Mouse (Mus musculus) left cerebral cortex, adult 2 months (tissue): ENCODE measurements at regions not wholly inside any gene's neighbourhood (a gene's known extent, or its start where the extent isn't known, plus 50 kb on each side); places are given as distances from the start of the nearest gene placed in this dataset.

Experiments used
- DNase-seq, 2 experiments: peaks; one replicate each; pipeline ENCODE4 v3.0.0; 2021 to 2022; ENCODE audit warnings: low spot score in 2 of 2, mixed read lengths in 1 of 2; ENCODE audit errors: extremely low spot score in 1 of 2
- H3K27ac ChIP-seq: fragments of 200-600 bp; 2 replicates; pipeline ENCODE4 v1.8.1; 2022
- H3K4me3 ChIP-seq: fragments of 200-600 bp; 2 replicates; pipeline ENCODE4 v1.8.1; 2022
- CTCF ChIP-seq: fragments of 200-600 bp; IDR thresholded peaks from 2 replicates; pipeline ENCODE4 v1.8.1; 2022; ENCODE audit warnings: antibody characterized with exemption, mild to moderate bottlenecking, moderate library complexity
- intact Hi-C: fragments of 180-260 bp; cut with DNase I; formaldehyde crosslinking; loops from one replicate; pipeline ENCODE4 v1.15.1; 2025

- no peak for DNase-seq
- Histone ChIP-seq H3K4me3 (no peak overlapping the region), H3K27ac (no peak overlapping the region)
- TF ChIP-seq CTCF = no peak
- intact Hi-C loops = no loop called here
Measured at GRCm38 (mm10) chr2:50425151-50425550, 128.6 kb upstream of the Mmadhc start.

DNA sequence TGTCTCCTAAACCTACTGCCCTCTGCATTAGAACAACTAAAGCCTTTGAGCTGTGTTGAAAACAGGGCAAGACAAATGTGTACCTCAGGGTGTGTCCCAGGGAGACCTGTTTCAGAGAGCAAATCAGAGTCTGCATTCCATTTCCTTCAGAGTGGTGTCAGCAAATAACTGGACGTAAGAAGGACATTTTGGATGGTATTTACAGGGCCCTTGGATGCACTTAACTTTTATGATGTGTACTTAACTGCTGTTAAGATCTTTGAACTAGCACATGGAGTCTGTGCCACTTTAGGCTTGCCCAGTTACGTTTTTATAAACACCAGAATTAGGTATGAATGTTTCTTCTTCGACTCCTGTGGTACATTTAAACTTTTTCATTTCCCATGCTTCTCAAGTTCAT lies 123.0 kb upstream of the Mmadhc start:
- Histone ChIP-seq H3K4me3 (no peak overlapping the region), H3K27ac (no peak overlapping the region)
- no peak for TF ChIP-seq CTCF
- intact Hi-C loops = no loop called here
- no peak for DNase-seq

DNA sequence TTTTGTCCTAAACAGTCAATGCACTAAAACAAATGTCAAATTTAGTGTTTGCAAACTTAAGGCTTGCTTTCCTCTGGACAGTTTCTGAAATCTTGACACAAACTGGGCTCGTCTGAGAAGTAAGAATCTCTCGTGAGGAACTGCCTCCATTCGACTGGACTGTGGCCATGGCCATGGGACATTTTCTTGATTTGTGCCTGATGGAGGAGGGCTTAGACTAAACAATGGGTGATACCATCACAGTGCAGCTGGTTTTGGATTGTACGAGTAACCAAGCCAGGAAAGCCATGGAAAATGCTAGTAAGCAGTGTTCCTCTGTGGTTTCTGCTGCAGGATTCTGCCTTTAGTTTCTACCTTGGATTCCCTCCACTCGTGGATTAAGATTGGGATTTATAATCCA lies 121.0 kb upstream of the Mmadhc start:
- intact Hi-C loops = no loop called here
- DNase-seq = no peak
- H3K27ac ChIP-seq = no peak overlapping the region
- no peak for TF ChIP-seq CTCF
- no peak overlapping the region for H3K4me3 ChIP-seq

- TF ChIP-seq CTCF = no peak
- no peak overlapping the region for H3K4me3 ChIP-seq
- DNase-seq = no peak
- intact Hi-C loops = no loop called here
- no peak overlapping the region for H3K27ac ChIP-seq
Measured at GRCm38 (mm10) chr2:50417135-50417534, 120.5 kb upstream of the Mmadhc start.

DNA sequence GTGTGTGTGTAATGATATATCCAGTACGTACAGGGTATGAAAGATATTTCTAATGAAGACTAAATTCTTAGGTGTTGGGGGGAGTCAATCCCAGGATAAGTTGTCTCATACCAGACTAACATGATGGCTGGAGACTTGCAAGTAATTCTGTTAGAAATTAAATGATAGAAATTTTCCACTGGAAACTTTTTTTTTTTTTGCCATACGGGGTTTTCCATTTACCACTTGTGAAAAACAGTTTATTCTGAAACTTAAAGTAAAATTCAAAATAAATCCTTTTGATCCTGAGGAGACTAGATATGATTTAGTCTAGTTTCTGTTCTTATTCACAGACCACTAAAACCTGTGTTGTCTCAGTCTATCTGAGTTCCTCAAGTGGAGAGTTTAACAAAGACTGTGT lies 119.5 kb upstream of the Mmadhc start:
- no peak for DNase-seq
- no peak overlapping the region for H3K4me3 ChIP-seq
- intact Hi-C loops = no loop called here
- H3K27ac ChIP-seq = no peak overlapping the region
- no peak for TF ChIP-seq CTCF

- Histone ChIP-seq H3K27ac (no peak overlapping the region), H3K4me3 (no peak overlapping the region)
- DNase-seq = no peak
- TF ChIP-seq CTCF = no peak
- intact Hi-C loops = no loop called here
Measured at GRCm38 (mm10) chr2:50405932-50406331, 109.3 kb upstream of the Mmadhc start.

GRCm38 (mm10) chr2:50403106-50403505 lies 106.5 kb upstream of the Mmadhc start:
- Histone ChIP-seq H3K27ac (no peak overlapping the region), H3K4me3 (no peak overlapping the region)
- intact Hi-C loops = no loop called here
- no peak for DNase-seq
- TF ChIP-seq CTCF = no peak

GRCm38 (mm10) chr2:50398576-50398975 lies 102.0 kb upstream of the Mmadhc start:
- Histone ChIP-seq H3K27ac (no peak overlapping the region), H3K4me3 (no peak overlapping the region)
- TF ChIP-seq CTCF = no peak
- intact Hi-C loops = no loop called here
- DNase-seq = no peak

GRCm38 (mm10) chr2:50377609-50378413 lies 81.2 kb upstream of the Mmadhc start:
- intact Hi-C loops = no loop called here
- no peak for TF ChIP-seq CTCF

GRCm38 (mm10) chr2:50373626-50374025 lies 77.0 kb upstream of the Mmadhc start:
- no peak overlapping the region for H3K4me3 ChIP-seq
- intact Hi-C loops = no loop called here
- no peak for TF ChIP-seq CTCF
- DNase-seq = no peak
- no peak overlapping the region for H3K27ac ChIP-seq

More at GRCm38 (mm10) chr2:50377609-50378413, 81.2 kb upstream of the Mmadhc start:
- Histone ChIP-seq H3K4me3 (no peak overlapping the region), H3K27ac (no peak overlapping the region)
- no peak for DNase-seq

DNA sequence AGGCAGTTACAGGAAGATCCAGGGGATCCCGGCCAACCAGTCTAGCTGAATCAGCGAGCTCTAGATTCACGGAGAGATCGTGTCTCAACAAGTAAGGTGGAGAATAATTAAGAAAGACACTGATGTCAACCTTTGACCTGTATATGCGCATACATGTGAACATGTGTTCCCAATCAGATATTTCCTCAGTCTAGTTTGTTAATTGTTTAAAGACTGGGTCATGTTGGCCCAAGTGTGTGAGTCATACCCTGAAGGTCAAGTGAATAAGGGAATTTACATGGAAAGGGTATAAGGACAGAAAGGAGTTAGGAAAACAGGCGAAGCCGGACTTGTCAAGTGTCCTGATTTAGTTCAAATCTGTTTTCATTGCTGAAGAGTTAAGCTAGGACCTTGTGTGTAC lies 76.4 kb upstream of the Mmadhc start:
- intact Hi-C loops = no loop called here
- Histone ChIP-seq H3K27ac (no peak overlapping the region), H3K4me3 (no peak overlapping the region)
- DNase-seq = no peak
- TF ChIP-seq CTCF = no peak

- Histone ChIP-seq H3K4me3 (no peak overlapping the region), H3K27ac (no peak overlapping the region)
- no peak for TF ChIP-seq CTCF
- intact Hi-C loops = no loop called here
- no peak for DNase-seq
Measured at GRCm38 (mm10) chr2:50368831-50369230, 72.2 kb upstream of the Mmadhc start.

- no peak for DNase-seq
- Histone ChIP-seq H3K27ac (no peak overlapping the region), H3K4me3 (no peak overlapping the region)
- intact Hi-C loops = no loop called here
- TF ChIP-seq CTCF = no peak
Measured at GRCm38 (mm10) chr2:50368351-50368750, 71.8 kb upstream of the Mmadhc start.
